Mouse (Mus musculus) brain, embryonic 14.5 days (tissue): ENCODE data around the gene Tmem132a.

Experiments used
- CTCF ChIP-seq: fragments of 200-500 bp; IDR thresholded peaks from 2 replicates; pipeline ENCODE4 v1.5.1; 2012; ENCODE audit warnings: inconsistent platforms, mild to moderate bottlenecking, moderate library complexity, borderline replicate concordance; ENCODE audit not compliant: insufficient read depth, insufficient read length; ENCODE audit errors: extremely low read depth
- POLR2A ChIP-seq: fragments of 200-500 bp; IDR thresholded peaks from 2 replicates; pipeline ENCODE4 v1.6.1; 2012; ENCODE audit warnings: mild to moderate bottlenecking, inconsistent platforms, borderline replicate concordance; ENCODE audit not compliant: poor library complexity, insufficient read depth, insufficient read length, severe bottlenecking; ENCODE audit errors: extremely low read depth

DNA sequence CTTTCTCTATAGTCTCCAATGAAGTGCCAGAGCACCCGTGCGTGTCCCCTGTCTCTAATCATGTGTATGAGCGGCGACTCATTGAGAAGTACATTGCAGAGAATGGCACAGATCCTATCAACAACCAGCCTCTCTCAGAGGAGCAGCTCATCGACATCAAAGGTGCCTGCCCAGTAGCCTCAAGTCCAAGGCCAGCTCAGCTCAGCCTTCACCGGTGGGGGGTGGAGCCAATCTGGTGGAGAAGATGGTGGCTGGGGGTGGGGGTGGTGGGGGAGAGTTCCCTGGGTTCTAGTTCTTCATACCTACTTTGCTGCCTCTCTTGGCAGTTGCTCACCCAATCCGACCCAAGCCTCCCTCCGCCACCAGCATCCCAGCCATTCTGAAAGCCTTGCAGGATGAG lies 27.8 kb upstream of the Tmem132a start:
- TF ChIP-seq POLR2A: no peak
- no peak for TF ChIP-seq CTCF
